Mouse (Mus musculus) CH12.LX (cell line): ENCODE measurements around the gene 1700028P14Rik. TPM values are rescaled to one million over a fixed set of nuclear protein-coding genes. Genes with fewer than 3 reads are reported as not detected.

ENCODE experiments used
- DNase-seq: peaks from one replicate; pipeline ENCODE4 v3.0.0-alpha.2; 2013; ENCODE audit errors: extremely low read depth
- H3K27ac ChIP-seq: 2 replicates; pipeline ENCODE4 v1.5.1; 2012; ENCODE audit warnings: low read depth, mild to moderate bottlenecking, control low read depth, moderate library complexity; ENCODE audit not compliant: insufficient read depth
- H3K27me3 ChIP-seq: replicated peaks from 2 replicates; pipeline ENCODE3; 2012; ENCODE audit warnings: inconsistent platforms
- H3K36me3 ChIP-seq, 2 experiments: replicated peaks in 1 of 2; 2 replicates each; pipeline versions ENCODE3 to v1.6.1; 2012; ENCODE audit warnings: inconsistent platforms in 1 of 2, low read length in 1 of 2, mild to moderate bottlenecking in 1 of 2, mixed read lengths in 1 of 2, moderate library complexity in 1 of 2; ENCODE audit not compliant: control insufficient read depth in 1 of 2, insufficient read depth in 1 of 2
- H3K4me1 ChIP-seq, 2 experiments: 2 replicates each; pipeline ENCODE4 v1.6.1; 2012; ENCODE audit warnings: inconsistent platforms in 1 of 2, moderate library complexity in 1 of 2; ENCODE audit not compliant: insufficient read depth in 2 of 2, control insufficient read depth in 1 of 2
- H3K4me2 ChIP-seq: 2 replicates; pipeline ENCODE4 v1.6.1; 2012; ENCODE audit warnings: low read depth, mild to moderate bottlenecking, control low read depth; ENCODE audit not compliant: poor library complexity, insufficient read depth, severe bottlenecking
- H3K4me3 ChIP-seq, 3 experiments: fragments of 150-350 bp in 1 of 3; sonication (generic) in 1 of 3; replicated peaks in 1 of 3; 2 replicates each; pipeline versions ENCODE3 to v1.5.1; 2011 to 2012; ENCODE audit warnings: low read depth in 2 of 3, low read length in 2 of 3, mild to moderate bottlenecking in 2 of 3, moderate library complexity in 2 of 3, control low read depth in 1 of 3, improper control_type of control experiment in 1 of 3, inconsistent platforms in 1 of 3, mixed read lengths in 1 of 3; ENCODE audit not compliant: poor library complexity in 1 of 3
- H3K79me2 ChIP-seq: replicated peaks from 2 replicates; pipeline ENCODE4 v1.6.1; 2012; ENCODE audit warnings: mild to moderate bottlenecking, moderate library complexity; ENCODE audit not compliant: control insufficient read depth, poor library complexity, insufficient read depth, severe bottlenecking; ENCODE audit errors: extremely low read depth
- H3K9ac ChIP-seq: 2 replicates; pipeline ENCODE4 v1.6.1; 2012; ENCODE audit warnings: low read depth, mild to moderate bottlenecking, control low read depth, moderate library complexity; ENCODE audit not compliant: insufficient read depth
- H3K9me3 ChIP-seq: replicated peaks from 2 replicates; pipeline ENCODE3; 2012; ENCODE audit warnings: low read length, inconsistent platforms, mixed read lengths
- CHD2 ChIP-seq: IDR thresholded peaks from 2 replicates; pipeline ENCODE4 v1.6.1; 2011; ENCODE audit warnings: low read length, improper control_type of control experiment
- CTCF ChIP-seq, 2 experiments: IDR thresholded peaks in 1 of 2; conservative IDR thresholded peaks in 1 of 2; 2 replicates each; pipeline ENCODE4 v1.5.1; 2011 to 2012; ENCODE audit warnings: low read depth in 2 of 2, low read length in 2 of 2, improper control_type of control experiment in 1 of 2, inconsistent platforms in 1 of 2, mild to moderate bottlenecking in 1 of 2, moderate library complexity in 1 of 2
- ELF1 ChIP-seq: IDR thresholded peaks from 2 replicates; pipeline ENCODE4 v1.6.1; 2014; ENCODE audit warnings: low read depth, mild to moderate bottlenecking, inconsistent platforms, low read length, improper control_type of control experiment
- EP300 ChIP-seq: IDR thresholded peaks from 2 replicates; pipeline ENCODE4 v1.6.1; 2011; ENCODE audit warnings: low read length, improper control_type of control experiment
- GABPA ChIP-seq: IDR thresholded peaks from 2 replicates; pipeline ENCODE4 v1.6.1; 2012; ENCODE audit warnings: low read depth, low read length, improper control_type of control experiment, inconsistent platforms; ENCODE audit not compliant: insufficient replicate concordance
- HCFC1 ChIP-seq: IDR thresholded peaks from 2 replicates; pipeline ENCODE4 v1.6.1; 2012; ENCODE audit warnings: low read depth, mild to moderate bottlenecking, inconsistent platforms, low read length, improper control_type of control experiment
- IRF4 ChIP-seq: IDR thresholded peaks from 2 replicates; pipeline ENCODE4 v1.6.1; 2014; ENCODE audit warnings: low read depth, mild to moderate bottlenecking, inconsistent platforms, low read length, improper control_type of control experiment
- JUND ChIP-seq: conservative IDR thresholded peaks from 2 replicates; pipeline ENCODE4 v1.6.1; 2011; ENCODE audit warnings: low read depth, low read length, improper control_type of control experiment
- MAFK ChIP-seq: IDR thresholded peaks from 2 replicates; pipeline ENCODE4 v1.6.1; 2011; ENCODE audit warnings: low read length, improper control_type of control experiment; ENCODE audit not compliant: insufficient replicate concordance
- MAX ChIP-seq: IDR thresholded peaks from 2 replicates; pipeline ENCODE4 v1.6.1; 2011; ENCODE audit warnings: low read length, improper control_type of control experiment
- MAZ ChIP-seq: IDR thresholded peaks from 2 replicates; pipeline ENCODE4 v1.6.1; 2012; ENCODE audit warnings: low read depth, mild to moderate bottlenecking, inconsistent platforms, low read length, improper control_type of control experiment, moderate library complexity
- MEF2A ChIP-seq: IDR thresholded peaks from 2 replicates; pipeline ENCODE4 v1.6.1; 2014; ENCODE audit warnings: low read depth, mild to moderate bottlenecking, inconsistent platforms, low read length, improper control_type of control experiment, borderline replicate concordance
- MXI1 ChIP-seq: IDR thresholded peaks from 2 replicates; pipeline ENCODE4 v1.6.1; 2011; ENCODE audit warnings: mild to moderate bottlenecking, low read depth, low read length, improper control_type of control experiment
- PAX5 ChIP-seq: IDR thresholded peaks from 2 replicates; pipeline ENCODE4 v1.6.1; 2012; ENCODE audit warnings: low read length, inconsistent platforms, mixed read lengths
- POLR2A ChIP-seq: IDR thresholded peaks from 2 replicates; pipeline ENCODE4 v1.6.1; 2011; ENCODE audit warnings: low read depth, mild to moderate bottlenecking, improper control_type of control experiment, low read length
- RAD21 ChIP-seq: IDR thresholded peaks from 2 replicates; pipeline ENCODE4 v1.6.1; 2011; ENCODE audit warnings: low read depth, mild to moderate bottlenecking, low read length, improper control_type of control experiment, moderate library complexity
- RCOR1 ChIP-seq: conservative IDR thresholded peaks from 2 replicates; pipeline ENCODE4 v1.6.1; 2012; ENCODE audit warnings: low read depth, mild to moderate bottlenecking, inconsistent platforms, low read length, improper control_type of control experiment
- SIN3A ChIP-seq: IDR thresholded peaks from 2 replicates; pipeline ENCODE4 v1.6.1; 2012; ENCODE audit warnings: low read length, improper control_type of control experiment, inconsistent platforms
- SMC3 ChIP-seq: IDR thresholded peaks from 2 replicates; pipeline ENCODE4 v1.6.1; 2011; ENCODE audit warnings: low read depth, low read length, improper control_type of control experiment
- TBP ChIP-seq: conservative IDR thresholded peaks from 2 replicates; pipeline ENCODE4 v1.6.1; 2011; ENCODE audit warnings: low read depth, low read length, improper control_type of control experiment
- TCF12 ChIP-seq: IDR thresholded peaks from 2 replicates; pipeline ENCODE4 v1.6.1; 2014; ENCODE audit warnings: low read depth, mild to moderate bottlenecking, inconsistent platforms, low read length, improper control_type of control experiment
- UBTF ChIP-seq: IDR thresholded peaks from 2 replicates; pipeline ENCODE4 v1.6.1; 2012; ENCODE audit warnings: low read depth, mild to moderate bottlenecking, inconsistent platforms, low read length, improper control_type of control experiment, moderate library complexity
- USF1 ChIP-seq: IDR thresholded peaks from 2 replicates; pipeline ENCODE4 v1.6.1; 2014; ENCODE audit warnings: low read depth, mild to moderate bottlenecking, inconsistent platforms, low read length, improper control_type of control experiment
- USF2 ChIP-seq: conservative IDR thresholded peaks from 2 replicates; pipeline ENCODE4 v1.6.1; 2011; ENCODE audit warnings: low read depth, low read length, improper control_type of control experiment
- ZC3H11A ChIP-seq: IDR thresholded peaks from 2 replicates; pipeline ENCODE4 v1.6.1; 2012; ENCODE audit warnings: low read depth, mild to moderate bottlenecking, inconsistent platforms, low read length, improper control_type of control experiment
- ZKSCAN1 ChIP-seq: IDR thresholded peaks from 2 replicates; pipeline ENCODE4 v1.6.1; 2012; ENCODE audit warnings: low read depth, inconsistent platforms, low read length, improper control_type of control experiment, borderline replicate concordance
- ZNF384 ChIP-seq: IDR thresholded peaks from 2 replicates; pipeline ENCODE4 v1.6.1; 2012; ENCODE audit warnings: low read depth, low read length, improper control_type of control experiment, inconsistent platforms
- dilution Hi-C: fragments of 300-500 bp; cut with MboI; formaldehyde crosslinking; loops from 2 replicates; pipeline ENCODE4 v1.14.3; 2020; ENCODE audit warnings: low sequenced_read_pairs; ENCODE audit not compliant: extremely low pct_unique_long_range_greater_than_20kb, extremely low pct_ligation_motif_present
- in situ Hi-C: fragments of 300-500 bp; cut with MboI; formaldehyde crosslinking; loops from 3 replicates; pipeline ENCODE4 v1.14.3; 2019; ENCODE audit warnings: low sequenced_read_pairs, low pct_ligation_motif_present, low pct_unique_long_range_greater_than_20kb, mixed read lengths
- polyA plus RNA-seq: library from polyadenylated mRNA; unstranded; fragments of >175 nt; gene quantifications from 2 replicates; pipeline ENCODE4 v1.2.1, GENCODE M21; 2012; ENCODE audit warnings: low read depth; ENCODE audit not compliant: insufficient read length
- total RNA-seq, 2 experiments: library from RNA; depleted of rRNA; stranded (reverse); fragments of 300-350 nt in 1 of 2; fragments of >200 nt in 1 of 2; gene quantifications; 2 replicates each; pipeline ENCODE4 v1.2.3; 2012 to 2014

1700028P14Rik gene
- total and polyA plus RNA-seq, 3 experiments: not detected

GRCm38 (mm10) chr19:23543244-23544004 lies 109.2 kb downstream of the 1700028P14Rik start:
- Histone ChIP-seq H3K27me3 (no peaks in the 10 kb centered on the region), H3K27ac (no peak overlapping the region), H3K4me3 (no peak overlapping the region), H3K9me3 (no peaks in the 10 kb centered on the region), H3K36me3 (no peaks in the 10 kb centered on the region), H3K9ac (no peak overlapping the region), H3K79me2 (no peaks in the 10 kb centered on the region), H3K4me2 (no peak overlapping the region), H3K4me1 (no peaks in the 10 kb centered on the region)
- no peak for DNase-seq
- dilution Hi-C loops: no loop called here
- no peak for TF ChIP-seq ZKSCAN1
- no peak for TF ChIP-seq USF2
- TF ChIP-seq ZNF384: no peak
- TF ChIP-seq POLR2A: no peak
- TF ChIP-seq SMC3: no peak
- TF ChIP-seq MAFK: no peak
- in situ Hi-C loops: no loop called here

GRCm38 (mm10) chr19:23542759-23543158 lies 109.9 kb downstream of the 1700028P14Rik start:
- no peak for TF ChIP-seq TBP
- TF ChIP-seq USF2: no peak
- no peak for TF ChIP-seq MAX
- TF ChIP-seq RCOR1: no peak
- TF ChIP-seq JUND: no peak
- no peak for TF ChIP-seq PAX5
- no peak for TF ChIP-seq MAZ
- TF ChIP-seq, all 38 proteins: peak for 0
- Histone ChIP-seq H3K36me3 (no peaks in the 10 kb centered on the region), H3K9me3 (no peaks in the 10 kb centered on the region), H3K27me3 (no peaks in the 10 kb centered on the region), H3K27ac (no peak overlapping the region), H3K4me1 (no peaks in the 10 kb centered on the region), H3K4me3 (no peak overlapping the region), H3K9ac (no peak overlapping the region), H3K79me2 (no peaks in the 10 kb centered on the region), H3K4me2 (no peak overlapping the region)
- no peak for DNase-seq
- in situ Hi-C loops (no loop called here), dilution Hi-C loops (no loop called here)

- Histone ChIP-seq H3K27ac (no peak overlapping the region), H3K27me3 (no peaks in the 10 kb centered on the region), H3K4me3 (no peak overlapping the region), H3K4me1 (peaks cover 8 to 24% of the 10 kb centered on the region in 2 experiments; a peak in 3 of 4 replicates), H3K79me2 (no peaks in the 10 kb centered on the region), H3K9ac (no peak overlapping the region), H3K4me2 (0 out of 2 replicates have a peak overlapping the region, but pooled peaks have one; percentile 1), H3K9me3 (no peaks in the 10 kb centered on the region), H3K36me3 (no peaks in the 10 kb centered on the region)
- in situ Hi-C loops (no loop called here), dilution Hi-C loops (no loop called here)
- DNase-seq: peak; percentile 49
- TF ChIP-seq SIN3A (no peak), RAD21 (no peak), GABPA (no peak), UBTF (no peak), CHD2 (peak; percentile 54; the same call in 1 of the 2 replicates), ELF1 (no peak), EP300 (peak; percentile 72), USF1 (no peak), ZC3H11A (no peak), TCF12 (no peak), IRF4 (peak; percentile 88), PAX5 (no peak), MEF2A (0 out of 2 replicates have a peak, but pooled peaks have one; percentile 20), MXI1 (no peak), CTCF (conservative IDR thresholded peaks at IDR 0.05 in 1 of 2, IDR thresholded peaks at IDR 0.05 in 1 of 2; ENCODE audit: low read depth in 2 of 2, low read length in 2 of 2) (no peak), RCOR1 (0 out of 2 replicates have a peak, but pooled peaks have one; percentile 49), HCFC1 (no peak)
These were observed 116.9 kb downstream of the 1700028P14Rik start for GRCm38 (mm10) chr19:23535700-23536099.
